Mouse (Mus musculus): ENCODE data around the gene Greb1.

The Greb1 gene

GRCm38 (mm10) chr12:16805511-16805910 is 4.8 kb upstream of the Greb1 start:
- in situ Hi-C loops (cut with MboI) = no loop called here

- in situ Hi-C loops (cut with MboI) = no loop called here
These were observed 3.3 kb upstream of the Greb1 start for GRCm38 (mm10) chr12:16803956-16804430.

GRCm38 (mm10) chr12:16803237-16803955 is 2.7 kb upstream of the Greb1 start:
- in situ Hi-C loops (cut with MboI) = no loop called here

GRCm38 (mm10) chr12:16800959-16801315 is 251 bp upstream of the Greb1 start:
- in situ Hi-C loops (cut with MboI) = no loop called here

GRCm38 (mm10) chr12:16799928-16800258 is 793 bp downstream of the Greb1 start:
- in situ Hi-C loops (cut with MboI) = no loop called here

GRCm38 (mm10) chr12:16798894-16799293 is 1.8 kb downstream of the Greb1 start:
- in situ Hi-C loops (cut with MboI) = no loop called here

GRCm38 (mm10) chr12:16795781-16796180 is 4.9 kb downstream of the Greb1 start:
- in situ Hi-C loops (cut with MboI) = no loop called here

GRCm38 (mm10) chr12:16793371-16793770 is 7.3 kb downstream of the Greb1 start:
- in situ Hi-C loops (cut with MboI) = no loop called here

- in situ Hi-C loops (cut with MboI) = no loop called here
These were observed 10.2 kb downstream of the Greb1 start for GRCm38 (mm10) chr12:16790456-16790855.

GRCm38 (mm10) chr12:16789756-16790155 is 10.9 kb downstream of the Greb1 start:
- in situ Hi-C loops (cut with MboI) = no loop called here

- in situ Hi-C loops (cut with MboI) = no loop called here
These were observed 11.5 kb downstream of the Greb1 start for GRCm38 (mm10) chr12:16789199-16789598.

GRCm38 (mm10) chr12:16788600-16788999 is 12.1 kb downstream of the Greb1 start:
- in situ Hi-C loops (cut with MboI) = no loop called here

GRCm38 (mm10) chr12:16781034-16781746 is 19.5 kb downstream of the Greb1 start:
- in situ Hi-C loops (cut with MboI) = no loop called here

- in situ Hi-C loops (cut with MboI) = no loop called here
These were observed 20.4 kb downstream of the Greb1 start for GRCm38 (mm10) chr12:16780320-16780719.

GRCm38 (mm10) chr12:16779165-16779564 is 21.5 kb downstream of the Greb1 start:
- in situ Hi-C loops (cut with MboI) = no loop called here

GRCm38 (mm10) chr12:16778523-16778922 is 22.2 kb downstream of the Greb1 start:
- in situ Hi-C loops (cut with MboI) = no loop called here

GRCm38 (mm10) chr12:16775351-16775750 is 25.3 kb downstream of the Greb1 start:
- in situ Hi-C loops (cut with MboI) = no loop called here

GRCm38 (mm10) chr12:16774605-16775004 is 26.1 kb downstream of the Greb1 start:
- in situ Hi-C loops (cut with MboI) = no loop called here

GRCm38 (mm10) chr12:16769601-16770165 is 31.0 kb downstream of the Greb1 start:
- in situ Hi-C loops (cut with MboI) = no loop called here

GRCm38 (mm10) chr12:16768711-16769110 is 32.0 kb downstream of the Greb1 start:
- in situ Hi-C loops (cut with MboI) = no loop called here

GRCm38 (mm10) chr12:16768251-16768650 is 32.4 kb downstream of the Greb1 start:
- in situ Hi-C loops (cut with MboI) = no loop called here

- in situ Hi-C loops (cut with MboI) = no loop called here
These were observed 35.8 kb downstream of the Greb1 start for GRCm38 (mm10) chr12:16764776-16765445.
